Mouse (Mus musculus) spleen, adult 12 weeks (tissue): ENCODE data around the gene Erich3.
"Not testable (repeated sequence)": the region's sequence is repeated elsewhere in the genome, so short reads cannot be mapped to it uniquely, and the experiment has no call there.

Source experiments
- DNase-seq: peaks from one replicate; pipeline ENCODE4 v3.0.0; 2022; ENCODE audit warnings: low spot score

Gene Erich3

DNA sequence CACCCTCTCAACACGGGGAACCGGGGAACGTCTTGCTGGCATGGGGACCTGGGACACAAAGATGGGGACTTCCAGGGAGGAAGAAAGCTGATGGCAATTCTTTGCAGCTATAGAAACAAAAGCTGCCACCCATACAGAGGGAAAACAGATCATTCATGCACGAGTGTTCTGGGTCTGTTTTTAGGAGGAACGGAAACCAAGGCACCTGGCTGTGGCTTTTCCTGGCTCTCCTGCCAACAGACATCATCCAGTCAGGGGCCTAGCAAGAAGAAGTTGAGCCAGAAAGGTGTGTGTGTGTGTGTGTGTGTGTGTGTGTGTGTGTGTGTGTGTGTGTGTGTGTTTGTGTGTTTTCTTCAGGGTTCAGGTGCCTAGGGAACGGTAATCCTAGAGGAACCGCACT is at the start of gene Erich3:
TSS of gene Erich3 (plus strand) at position 315 of the 400 bp plus-strand sequence.
- DNase-seq: no peak

GRCm38 (mm10) chr3:154614771-154615170 is 48.9 kb upstream of the Erich3 start:
- no peak for DNase-seq

DNA sequence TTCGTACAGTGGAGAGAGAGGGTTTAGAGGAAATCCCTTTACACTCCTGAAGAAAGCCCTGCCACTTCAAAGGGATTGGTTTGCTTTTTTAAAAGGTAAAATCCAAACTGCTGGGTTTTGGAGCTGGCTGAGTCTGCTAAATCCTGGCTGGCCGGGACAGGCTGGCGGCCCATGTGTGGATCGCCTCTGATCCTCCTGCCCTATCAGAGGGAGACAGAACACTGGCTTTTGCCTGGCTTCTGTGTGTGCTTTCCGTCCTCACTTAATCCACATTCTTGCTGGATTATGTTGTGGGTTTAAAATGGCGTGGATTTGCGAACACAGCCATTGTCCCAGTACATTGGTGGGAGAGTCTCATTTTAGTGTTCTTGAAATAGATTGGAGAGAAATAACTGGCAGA is 48.4 kb upstream of the Erich3 start:
- no peak for DNase-seq

DNA sequence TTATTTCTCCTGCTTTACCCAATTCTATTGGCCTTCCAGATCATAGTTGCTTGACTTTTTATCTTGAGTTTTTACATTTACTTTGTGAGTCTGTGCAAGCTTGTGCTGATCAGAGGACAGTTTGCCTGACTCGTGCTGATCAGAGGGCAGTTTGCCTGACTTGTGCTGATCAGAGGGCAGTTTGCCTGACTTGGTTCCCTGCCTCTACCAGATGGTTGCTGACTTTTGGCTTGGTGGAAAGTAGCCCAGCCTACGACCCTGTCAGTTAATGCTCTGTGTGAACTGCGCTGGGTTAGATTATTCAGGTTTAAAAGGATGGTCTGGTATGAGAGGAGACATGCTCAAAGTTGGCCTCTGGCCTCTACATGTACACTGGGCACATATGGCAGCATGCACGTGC is 47.6 kb upstream of the Erich3 start:
- no peak for DNase-seq

- DNase-seq: no peak
Observed at GRCm38 (mm10) chr3:154628284-154628683, 35.4 kb upstream of the Erich3 start.

DNA sequence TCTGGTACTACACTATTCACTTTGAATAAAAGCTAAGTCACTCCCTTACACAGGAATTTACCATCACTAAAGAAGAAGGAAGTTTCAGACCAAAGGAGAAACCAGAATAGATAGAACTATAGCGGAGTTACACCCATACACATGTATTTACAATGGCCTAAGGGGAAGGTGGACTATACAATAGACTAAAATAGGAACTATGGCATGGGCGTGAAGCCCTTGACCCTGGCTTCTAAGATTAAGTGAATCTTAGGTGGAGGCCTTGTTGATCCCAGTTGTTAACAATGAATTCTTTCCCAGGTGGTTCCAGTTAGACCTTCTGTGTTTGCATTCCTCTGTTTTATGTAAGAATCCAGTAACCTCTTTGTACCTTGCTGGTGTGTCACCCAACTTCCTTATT is 32.4 kb upstream of the Erich3 start:
- DNase-seq: not testable (repeated sequence)

- DNase-seq: no peak
Observed at GRCm38 (mm10) chr3:154633091-154633490, 30.6 kb upstream of the Erich3 start.

DNA sequence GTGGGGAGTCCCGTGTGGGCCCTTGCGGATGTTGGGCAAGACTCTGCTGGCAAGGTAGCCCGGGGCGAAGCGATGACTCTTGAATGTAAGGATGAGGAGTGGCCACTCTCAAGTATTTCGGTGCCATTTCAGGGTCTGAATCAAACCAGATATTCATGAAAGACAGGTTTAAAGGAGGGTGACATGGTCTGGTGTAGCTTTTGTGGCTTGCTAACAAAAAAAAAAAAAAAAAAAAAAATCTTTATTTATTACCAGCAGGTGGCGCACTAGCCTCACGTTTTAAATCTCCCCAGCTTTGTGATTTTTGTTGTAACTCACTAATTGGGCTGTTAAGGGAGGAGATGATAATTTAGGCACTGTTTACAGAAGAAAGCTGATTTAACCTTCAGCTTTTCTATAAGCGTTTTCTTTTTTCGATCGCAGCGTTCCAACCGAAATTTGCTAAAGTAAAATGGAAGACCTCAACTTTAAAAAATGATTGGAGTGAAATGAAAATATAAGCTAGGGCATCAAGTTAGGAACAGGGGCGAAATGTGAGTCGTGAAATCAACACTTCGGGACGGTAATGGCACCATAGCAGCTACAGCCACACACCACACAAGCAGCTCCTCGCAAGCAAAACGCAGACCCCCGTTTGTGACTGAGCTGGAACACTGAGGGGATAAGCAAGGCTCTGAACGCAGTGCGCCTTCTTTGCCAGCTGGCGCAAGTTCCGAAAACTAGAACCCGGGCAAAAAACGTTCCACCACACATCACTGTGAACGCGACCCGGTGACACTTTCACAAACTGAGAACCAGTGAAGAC is 16.8 kb upstream of the Erich3 start:
- DNase-seq: no peak

- no peak for DNase-seq
Observed at GRCm38 (mm10) chr3:154647443-154647780, 16.2 kb upstream of the Erich3 start.

GRCm38 (mm10) chr3:154649411-154650285 is 14.0 kb upstream of the Erich3 start:
- no peak for DNase-seq

DNA sequence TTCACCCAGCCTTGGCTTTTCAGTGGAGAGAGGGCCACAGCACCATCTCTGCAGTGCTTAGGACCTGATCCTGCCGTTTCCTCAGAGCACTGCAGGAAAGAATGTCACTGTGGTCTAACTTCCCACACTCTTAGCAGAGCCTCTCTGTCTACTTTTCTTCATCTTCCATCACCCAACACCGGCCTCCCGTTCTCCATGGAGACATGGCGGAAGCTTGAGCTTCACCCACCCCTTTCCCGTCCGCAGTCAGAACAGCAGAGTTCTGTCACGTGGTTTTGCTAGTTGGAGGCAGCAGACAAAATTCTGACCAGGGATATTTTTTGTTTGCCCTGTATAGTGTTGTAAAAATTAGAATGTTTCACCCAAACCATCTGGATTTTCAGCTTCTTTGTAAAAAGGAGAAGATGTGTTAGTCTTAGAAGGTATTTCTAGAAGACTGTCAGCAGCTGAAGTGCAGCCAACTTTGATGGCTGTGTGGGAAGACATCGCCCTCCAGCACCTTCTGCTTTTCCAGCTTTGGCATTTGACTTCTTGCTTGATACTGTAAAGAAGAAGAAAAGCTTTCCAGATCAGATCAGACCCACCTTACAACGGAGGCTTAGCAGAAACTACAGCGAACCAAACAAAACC is 12.4 kb upstream of the Erich3 start:
- no peak for DNase-seq

DNA sequence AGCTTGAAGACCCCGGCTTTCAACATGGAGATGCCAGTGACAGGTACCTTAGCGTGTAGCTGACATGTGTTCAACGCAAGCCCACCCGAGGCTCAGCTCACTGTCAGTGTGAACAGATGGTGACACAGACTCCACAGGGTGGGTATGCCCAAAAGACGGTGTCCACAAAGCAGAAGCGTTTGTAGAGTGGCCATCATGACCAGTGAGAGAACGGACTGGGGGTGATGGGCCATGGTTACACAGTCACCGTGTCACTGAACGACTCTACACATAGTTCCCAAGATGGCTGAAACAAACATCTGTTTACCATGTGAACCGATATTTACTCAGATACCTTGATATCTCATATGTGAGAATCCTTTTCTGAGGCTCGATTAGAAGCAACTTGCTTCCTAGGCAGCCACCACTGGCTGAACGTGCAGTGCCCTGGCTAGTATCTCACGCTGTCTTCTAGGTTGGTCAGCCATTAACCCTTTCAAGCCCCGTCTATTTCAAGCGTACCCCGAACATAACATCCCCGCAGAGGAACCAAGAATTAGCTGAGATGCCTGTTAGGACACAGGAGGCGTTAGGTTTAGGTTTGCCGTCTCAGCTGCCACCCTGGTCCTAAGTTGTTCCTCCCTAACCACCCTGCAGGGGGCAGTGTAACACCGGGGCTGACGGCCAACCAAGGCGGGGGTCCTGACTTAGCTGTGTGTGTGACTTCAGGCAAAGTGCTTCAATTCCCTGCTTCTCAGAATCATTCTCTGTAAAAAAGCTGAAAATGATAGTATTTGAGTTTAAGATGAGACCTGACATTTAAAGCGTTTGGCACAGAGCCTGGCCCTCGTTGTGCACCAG is 10.9 kb upstream of the Erich3 start:
- DNase-seq: no peak

DNA sequence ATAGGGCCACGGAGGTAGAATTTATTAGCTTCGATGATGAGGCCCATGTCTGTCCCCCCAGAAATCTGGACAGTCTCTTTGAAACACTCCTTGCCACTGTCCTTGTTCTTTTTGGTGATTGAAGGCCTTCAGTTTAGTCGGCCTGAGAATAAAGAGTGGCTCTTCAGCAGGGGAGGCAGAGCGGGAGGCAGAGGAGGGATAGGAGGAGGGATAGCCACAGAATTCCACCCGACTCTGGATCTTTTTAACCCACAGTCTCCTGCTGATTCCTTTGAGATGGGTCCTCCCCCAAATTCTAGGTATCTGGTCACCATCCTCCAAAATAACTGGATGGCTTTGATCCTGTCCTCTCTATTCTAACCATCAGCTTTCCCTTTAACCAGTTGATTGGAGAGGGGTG is 10.2 kb upstream of the Erich3 start:
- no peak for DNase-seq

- no peak for DNase-seq
Observed at GRCm38 (mm10) chr3:154654284-154654683, 9.4 kb upstream of the Erich3 start.

DNA sequence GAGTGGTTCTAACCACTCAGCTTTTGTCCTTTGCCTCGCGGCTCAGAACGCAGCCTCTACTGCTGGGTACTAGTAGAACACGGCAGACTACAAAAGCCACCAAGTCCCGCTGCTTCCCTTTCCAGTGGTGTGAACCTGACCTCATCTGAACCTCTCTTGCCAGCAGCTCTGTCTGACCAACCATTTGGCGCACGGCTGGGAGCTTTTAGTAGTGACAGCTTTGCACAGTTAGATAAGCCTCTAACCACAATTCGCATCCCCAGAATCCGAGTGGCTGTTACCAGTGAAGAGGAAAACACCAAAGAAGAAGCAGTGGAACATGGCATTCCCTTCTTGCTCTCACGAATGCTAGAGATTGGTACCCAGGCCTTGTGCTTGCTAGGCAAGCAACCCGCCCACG is 8.8 kb upstream of the Erich3 start:
- DNase-seq: no peak

- no peak for DNase-seq
Observed at GRCm38 (mm10) chr3:154655711-154656110, 7.9 kb upstream of the Erich3 start.

DNA sequence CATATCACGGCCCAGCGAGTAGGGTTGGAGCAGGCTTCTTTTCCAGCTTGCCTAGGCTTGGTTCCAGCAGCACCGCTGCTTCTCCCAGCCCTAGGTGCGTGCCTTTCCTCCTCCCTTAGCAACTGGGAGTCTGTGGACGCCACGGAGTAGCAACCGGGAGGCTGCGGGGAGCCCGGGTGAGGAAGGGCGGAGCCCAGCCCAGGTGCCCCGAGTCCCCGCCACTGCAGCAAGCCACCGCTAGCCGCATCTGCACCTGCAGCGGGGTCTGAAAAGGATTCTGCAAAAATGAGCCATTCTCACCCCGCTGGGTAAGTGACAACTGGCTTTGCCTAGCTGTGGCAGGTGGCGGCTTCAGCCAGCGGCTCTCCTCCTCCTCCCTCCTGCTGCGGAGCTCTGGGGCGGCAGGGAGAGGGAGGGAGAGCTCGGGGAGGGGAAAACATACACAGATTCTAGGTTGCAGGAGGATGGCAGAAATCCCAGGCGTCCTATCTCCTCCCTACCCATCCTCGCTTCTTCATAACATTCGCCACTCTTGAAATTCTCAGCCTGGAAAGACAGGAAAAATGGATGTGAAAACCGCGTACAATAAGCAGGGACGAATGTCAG is 420 bp downstream of the Erich3 start:
- DNase-seq: no peak

- DNase-seq: no peak
Observed at GRCm38 (mm10) chr3:154664636-154665035, 977 bp downstream of the Erich3 start.

DNA sequence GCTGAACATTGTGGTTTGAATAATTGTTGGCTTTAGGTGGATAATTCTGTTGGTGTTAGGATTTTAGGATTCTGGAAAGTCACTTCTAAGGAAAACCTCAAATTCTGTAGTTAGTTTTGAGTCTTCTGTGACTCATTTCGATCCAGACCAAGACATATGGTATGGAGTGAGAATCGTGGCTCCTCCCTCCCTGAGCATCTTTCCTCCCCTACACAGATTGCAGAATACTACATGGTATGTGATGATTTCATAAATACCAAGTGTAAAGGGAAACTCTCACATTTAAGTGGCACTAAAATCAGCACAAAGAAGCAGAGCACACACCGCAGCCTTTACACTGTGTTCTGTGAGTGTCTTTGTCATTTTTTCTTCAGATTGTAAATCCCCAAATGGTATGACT is 4.8 kb downstream of the Erich3 start:
- no peak for DNase-seq

DNA sequence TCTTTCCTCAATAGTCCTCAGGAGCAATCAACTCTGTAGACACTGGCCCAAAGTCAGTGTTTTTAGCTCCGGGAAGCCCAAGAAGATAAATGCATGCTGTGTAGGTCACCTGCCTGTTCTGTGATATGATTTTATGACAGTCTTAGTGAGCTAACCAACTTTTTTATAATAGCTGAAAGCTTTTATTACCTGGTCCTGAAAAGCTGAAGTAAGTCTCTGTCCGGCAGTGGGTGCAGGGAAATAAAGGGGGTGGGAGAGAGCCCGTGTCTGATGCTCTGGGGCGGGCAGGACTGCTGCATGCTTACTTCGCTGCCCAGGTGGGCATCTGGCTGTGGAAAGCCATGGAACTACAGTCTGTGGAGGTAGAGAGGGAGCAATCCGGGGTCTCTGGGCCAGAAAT is 6.9 kb downstream of the Erich3 start:
- DNase-seq: no peak

DNA sequence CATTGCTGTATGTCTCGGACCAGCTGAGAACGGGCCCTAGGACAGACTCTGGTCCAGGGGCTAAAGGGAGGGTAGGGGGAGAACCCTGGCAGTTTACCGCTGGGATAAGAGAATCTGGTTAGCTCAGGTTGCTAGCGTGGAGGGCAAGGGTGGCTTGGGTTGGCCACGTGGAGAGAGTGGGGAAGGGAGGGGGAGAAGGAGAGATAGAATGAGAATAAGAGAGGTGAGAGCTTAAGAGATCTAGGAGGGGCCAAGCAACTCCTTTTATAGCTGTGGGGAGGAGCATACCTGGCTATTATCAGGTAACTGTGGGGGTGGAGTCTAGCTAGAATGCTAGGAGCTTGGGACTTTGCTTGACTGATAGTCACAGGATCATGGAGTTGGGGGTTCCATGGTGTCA is 7.4 kb downstream of the Erich3 start:
- no peak for DNase-seq

DNA sequence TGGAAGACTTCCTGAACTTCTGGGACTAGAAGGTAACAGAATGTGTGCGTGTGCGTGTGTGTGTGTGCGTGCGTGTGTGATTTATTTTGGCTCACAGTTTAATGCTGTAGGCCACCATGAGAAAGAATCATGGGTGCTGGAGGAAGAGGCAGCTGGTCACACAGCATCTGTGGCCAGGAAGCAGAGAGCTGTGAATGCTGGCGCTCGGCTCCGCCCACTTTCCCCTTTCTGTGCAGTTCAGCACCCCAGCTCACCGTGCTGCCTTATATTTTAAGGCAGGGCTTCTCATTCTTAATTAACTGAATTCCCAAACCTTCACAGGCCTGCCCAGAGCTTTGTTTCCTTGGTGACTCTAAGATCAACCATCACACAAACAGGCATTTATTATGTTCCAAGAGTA is 9.7 kb downstream of the Erich3 start:
- DNase-seq: no peak
